Mouse (Mus musculus) forebrain, postnatal 0 days (tissue): Measurements from ENCODE around the gene Rbm33. TPM values are rescaled to one million over a fixed set of nuclear protein-coding genes. Genes with fewer than 3 reads are reported as not detected.

ENCODE experiments used
- ATAC-seq: fragments of 200-750 bp; cut with Nextera tagmentation; 2 replicates; pipeline ENCODE4 v1.8.0; 2017; ENCODE audit warnings: mild to moderate bottlenecking, moderate library complexity
- DNase-seq: peaks from one replicate; pipeline ENCODE4 v3.0.0-alpha.2; 2015
- H3K27ac ChIP-seq: fragments of 300-500 bp; sonication (generic); 2 replicates; pipeline ENCODE4 v1.5.1; 2014; ENCODE audit warnings: low read depth, mild to moderate bottlenecking, antibody characterized with exemption, low read length, moderate library complexity, mixed read lengths
- H3K27me3 ChIP-seq: fragments of 300-500 bp; sonication (generic); 2 replicates; pipeline ENCODE4 v1.6.1; 2014; ENCODE audit warnings: mild to moderate bottlenecking, low read length, mixed read lengths; ENCODE audit not compliant: insufficient read depth
- H3K36me3 ChIP-seq: fragments of 300-500 bp; sonication (generic); 2 replicates; pipeline ENCODE4 v1.6.1; 2014; ENCODE audit warnings: mild to moderate bottlenecking, moderate library complexity; ENCODE audit not compliant: insufficient read depth
- H3K4me1 ChIP-seq: fragments of 300-500 bp; sonication (generic); 2 replicates; pipeline ENCODE4 v1.6.1; 2014; ENCODE audit warnings: antibody characterized with exemption; ENCODE audit not compliant: insufficient read depth
- H3K4me2 ChIP-seq: fragments of 300-500 bp; sonication (generic); 2 replicates; pipeline ENCODE4 v1.6.1; 2014; ENCODE audit warnings: low read depth, mild to moderate bottlenecking, moderate library complexity
- H3K4me3 ChIP-seq: fragments of 300-500 bp; sonication (generic); 2 replicates; pipeline ENCODE4 v1.5.1; 2014; ENCODE audit warnings: low read depth, low read length, mixed read lengths
- H3K9ac ChIP-seq: fragments of 300-500 bp; sonication (generic); 2 replicates; pipeline ENCODE4 v1.6.1; 2014; ENCODE audit warnings: mild to moderate bottlenecking
- H3K9me3 ChIP-seq: fragments of 300-500 bp; sonication (generic); 2 replicates; pipeline ENCODE4 v1.6.1; 2016; ENCODE audit warnings: low read length
- CTCF ChIP-seq: sonication (generic); IDR thresholded peaks from 2 replicates; pipeline ENCODE4 v1.5.1; 2016; ENCODE audit warnings: antibody characterized with exemption, control low read depth, low read depth
- WGBS: fragments of 180-500 bp; shearing (Covaris S2); extraction: QIAGEN DNeasy Blood & Tissue Kit; methylation state at CpG from one replicate; pipeline ENCODE4 v1.1.7; 2014; 5-methylcytosine and 5-hydroxymethylcytosine counted together
- polyA plus RNA-seq: library from polyadenylated mRNA; unstranded; fragments of >200 nt; fragmentation: Nextera tagmentation; extraction: Ambion mirVana; gene quantifications from 2 replicates; pipeline ENCODE4 v1.2.1, GENCODE M21; 2015
- total RNA-seq: library from RNA; depleted of rRNA; stranded (reverse); fragments of >200 nt; gene quantifications from 2 replicates; pipeline ENCODE4 v1.2.3, GENCODE M21; 2014

The Rbm33 gene
- total and polyA plus RNA-seq, 2 experiments from 2014 or later, result 12.5 to 41.7 TPM

DNA sequence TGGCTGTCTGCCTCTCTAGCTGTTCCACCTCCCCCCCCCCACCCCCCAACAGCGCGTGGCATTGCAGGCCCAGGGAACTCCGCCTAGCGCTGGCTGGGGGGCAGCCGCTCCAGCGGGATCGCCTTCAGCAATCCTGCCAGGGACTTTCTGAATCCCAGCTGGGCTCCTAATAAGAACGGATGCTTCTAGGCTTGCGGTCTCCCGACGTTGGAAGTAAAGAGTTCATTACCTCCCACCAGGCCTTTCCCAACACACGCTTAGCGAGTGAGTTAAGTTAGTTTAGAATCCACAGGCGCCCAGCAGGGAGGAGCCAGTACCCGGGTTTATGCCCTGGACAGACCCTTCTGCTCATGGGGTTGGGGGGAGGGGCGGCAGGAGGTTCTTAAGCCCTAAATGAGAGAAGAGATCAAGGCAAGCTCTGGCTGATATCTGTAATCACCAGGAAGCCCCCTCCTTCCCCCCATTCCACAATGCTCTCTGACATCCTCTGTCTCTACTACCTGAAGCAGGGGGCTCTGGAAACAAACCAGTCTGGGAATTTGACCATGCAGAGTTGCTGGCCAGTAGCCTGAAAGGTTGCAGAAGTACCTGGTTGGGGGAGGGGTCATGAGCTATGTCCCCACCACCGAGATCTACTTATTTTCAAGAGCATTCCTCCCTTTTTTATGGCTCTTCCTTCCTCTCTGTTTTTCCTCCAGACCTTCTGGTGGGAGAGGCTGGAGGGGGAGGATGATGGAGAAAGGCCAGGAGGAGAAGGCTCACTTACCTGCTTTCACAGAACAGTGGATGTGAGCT, 143.8 kb downstream of the Rbm33 start:
- no peaks in the 10 kb centered on the region for H3K9me3 ChIP-seq
- no peak for ATAC-seq
- TF ChIP-seq CTCF, result no peak
- H3K27me3 ChIP-seq, result peaks cover 94% of the 10 kb centered on the region
- H3K4me1 ChIP-seq, result peaks cover 9% of the 10 kb centered on the region
- no peak overlapping the region for H3K4me2 ChIP-seq
- 0 out of 2 replicates have a peak overlapping the region, but pooled peaks have one; percentile 2 for H3K4me3 ChIP-seq
- whole genome bisulfite sequencing, result 4% methylated on average over 17 of the region's 17 CpGs
- H3K27ac ChIP-seq, result no peak overlapping the region
- H3K36me3 ChIP-seq, result no peaks in the 10 kb centered on the region
- no peak for DNase-seq
- no peak overlapping the region for H3K9ac ChIP-seq

DNA sequence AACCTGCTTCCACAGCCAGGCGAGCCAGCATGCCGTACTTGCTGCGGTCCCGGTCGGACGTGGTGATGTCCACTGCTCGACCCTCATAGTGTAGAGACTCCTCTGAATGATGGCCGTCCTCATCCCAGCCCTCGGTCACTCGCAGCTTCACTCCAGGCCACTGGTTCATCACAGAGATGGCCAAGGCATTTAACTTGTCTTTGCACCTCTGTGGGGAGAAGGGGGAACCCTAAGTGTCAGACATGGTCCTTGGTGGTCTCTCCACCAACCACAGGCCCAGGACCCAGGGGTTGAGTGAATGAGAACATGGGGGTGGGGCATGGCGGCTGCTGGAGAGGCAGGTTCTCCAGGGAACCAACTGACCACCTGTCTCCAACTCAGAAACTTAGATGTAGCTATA, 144.5 kb downstream of the Rbm33 start:
- no peak overlapping the region for H3K4me2 ChIP-seq
- no peak for TF ChIP-seq CTCF
- no peak for DNase-seq
- H3K4me3 ChIP-seq, result no peak overlapping the region
- no peaks in the 10 kb centered on the region for H3K36me3 ChIP-seq
- H3K9ac ChIP-seq, result no peak overlapping the region
- peaks cover 91% of the 10 kb centered on the region for H3K27me3 ChIP-seq
- no peak overlapping the region for H3K27ac ChIP-seq
- 15% methylated on average over 11 of the region's 11 CpGs for WGBS
- H3K9me3 ChIP-seq, result no peaks in the 10 kb centered on the region
- peaks cover 15% of the 10 kb centered on the region for H3K4me1 ChIP-seq
- no peak for ATAC-seq

DNA sequence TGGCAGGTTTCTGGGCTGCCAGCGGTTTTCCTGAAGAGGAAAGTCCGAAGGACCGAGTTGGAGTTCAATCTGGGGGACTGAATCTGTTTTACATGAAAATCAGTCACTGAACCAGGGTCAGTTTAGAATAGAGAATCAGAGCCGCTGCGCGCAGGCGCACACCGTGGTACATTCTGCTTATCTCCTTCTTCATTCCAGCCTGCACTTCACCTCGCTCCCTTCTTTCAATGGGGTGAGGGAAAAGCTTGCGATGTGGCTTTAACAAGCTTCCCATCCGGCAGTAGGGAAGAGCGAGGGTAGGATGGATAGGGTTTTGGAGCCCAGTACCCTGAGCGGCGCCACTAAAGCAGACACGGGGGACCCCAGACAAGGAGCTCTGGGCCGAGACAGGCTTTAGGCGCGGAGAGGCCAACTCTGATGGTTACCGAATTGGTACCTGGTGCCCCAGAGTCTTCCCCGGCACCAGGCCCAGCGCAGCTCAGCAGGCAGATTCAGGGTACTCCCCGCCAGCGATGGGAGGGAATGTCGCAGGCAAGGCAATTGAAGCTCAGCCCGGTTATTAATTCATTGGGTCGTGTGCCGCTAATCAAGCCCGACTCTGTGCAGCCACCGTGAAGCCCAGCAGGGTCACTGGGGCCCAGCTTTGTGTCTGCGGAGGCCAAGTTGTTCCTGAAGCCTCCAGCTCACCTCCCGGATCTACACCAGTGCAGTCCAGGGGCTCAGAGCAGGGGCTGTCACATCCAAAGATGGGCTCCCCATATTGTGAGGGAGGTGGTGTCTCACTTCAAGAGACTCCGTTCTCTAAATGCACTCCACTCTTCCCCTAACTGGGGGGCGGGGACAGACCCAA, 146.0 kb downstream of the Rbm33 start:
- ATAC-seq (no peak), DNase-seq (peak; percentile 52)
- Histone ChIP-seq H3K36me3 (no peaks in the 10 kb centered on the region), H3K27ac (no peak overlapping the region), H3K4me1 (peaks cover 15% of the 10 kb centered on the region), H3K9me3 (no peaks in the 10 kb centered on the region), H3K27me3 (peaks cover 89% of the 10 kb centered on the region), H3K4me3 (peak overlapping the region; percentile 55), H3K9ac (no peak overlapping the region), H3K4me2 (peak overlapping the region; percentile 48)
- WGBS, result 2% methylated on average over 33 of the region's 33 CpGs
- TF ChIP-seq CTCF, result no peak

DNA sequence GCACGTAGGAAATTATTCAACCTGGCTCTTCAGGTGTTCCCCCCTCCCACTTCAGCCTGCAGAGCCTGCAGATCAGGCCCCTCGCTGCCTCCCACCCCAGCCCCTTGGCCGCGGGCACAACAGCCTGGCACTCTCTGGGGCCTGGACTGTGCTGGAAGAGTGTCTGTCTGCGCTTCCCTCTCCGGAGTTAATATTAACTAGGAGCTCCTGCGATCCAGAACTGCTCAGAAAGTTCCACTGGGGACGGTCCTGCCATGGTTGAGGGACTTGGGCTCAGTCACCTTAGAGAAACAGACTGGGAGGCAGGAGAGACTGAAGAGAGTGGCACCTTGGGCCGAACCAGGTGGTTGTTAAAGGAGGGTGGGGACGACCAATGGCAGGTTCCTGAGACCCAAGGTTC, 146.7 kb downstream of the Rbm33 start:
- Histone ChIP-seq H3K4me3 (peak overlapping the region; percentile 55), H3K36me3 (no peaks in the 10 kb centered on the region), H3K9ac (no peak overlapping the region), H3K4me1 (peaks cover 12% of the 10 kb centered on the region), H3K4me2 (peak overlapping the region; percentile 91), H3K9me3 (no peaks in the 10 kb centered on the region), H3K27ac (no peak overlapping the region), H3K27me3 (peaks cover 89% of the 10 kb centered on the region)
- no peak for TF ChIP-seq CTCF
- WGBS, result 6% methylated on average over 10 of the region's 10 CpGs
- ATAC-seq (no peak), DNase-seq (no peak)

DNA sequence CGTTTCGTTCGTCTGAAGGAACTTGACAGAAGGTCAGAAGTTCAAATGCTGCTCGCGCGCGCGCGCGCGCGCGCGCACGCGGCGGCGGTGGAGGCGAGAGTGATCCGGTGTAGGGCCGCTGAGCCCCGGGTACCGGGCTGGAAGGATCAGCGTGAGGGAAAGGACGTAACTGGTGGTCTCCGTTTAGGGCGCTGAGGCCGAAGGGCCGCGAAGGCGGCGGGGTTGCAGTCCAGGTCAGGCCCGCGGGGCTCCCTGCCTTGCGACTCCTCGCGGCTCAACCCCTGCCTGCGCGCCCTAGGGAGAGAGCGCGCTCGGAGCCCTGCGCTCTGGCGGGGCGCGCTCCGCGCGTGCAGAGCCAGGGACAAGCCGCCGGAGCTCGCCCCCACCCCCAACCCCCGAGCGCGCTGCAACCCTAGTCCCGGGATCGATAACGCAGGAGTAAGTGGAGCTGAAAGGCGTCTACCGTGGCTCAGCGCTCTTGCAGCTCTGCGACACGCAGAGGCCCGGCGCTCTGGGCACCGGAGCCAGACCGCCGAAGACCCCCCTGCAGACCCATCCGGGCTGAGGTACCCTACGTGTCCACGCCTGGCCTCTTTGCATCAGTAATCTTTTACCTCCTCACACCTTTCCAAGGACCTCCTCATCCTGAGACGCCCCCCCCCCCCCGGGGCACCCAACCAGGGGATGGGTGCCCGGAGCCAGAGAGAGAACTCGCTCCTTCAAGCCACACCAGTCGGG, 147.6 kb downstream of the Rbm33 start:
- Histone ChIP-seq H3K9me3 (no peaks in the 10 kb centered on the region), H3K27ac (no peak overlapping the region), H3K4me3 (peak overlapping the region; percentile 55), H3K9ac (peak overlapping the region; percentile 53), H3K4me1 (peaks cover 12% of the 10 kb centered on the region), H3K4me2 (peak overlapping the region; percentile 91), H3K27me3 (peaks cover 88% of the 10 kb centered on the region), H3K36me3 (no peaks in the 10 kb centered on the region)
- WGBS, result 1% methylated on average over 74 of the region's 76 CpGs
- DNase-seq, result peak; percentile 51
- no peak for TF ChIP-seq CTCF
- ATAC-seq, result peak; percentile 51

DNA sequence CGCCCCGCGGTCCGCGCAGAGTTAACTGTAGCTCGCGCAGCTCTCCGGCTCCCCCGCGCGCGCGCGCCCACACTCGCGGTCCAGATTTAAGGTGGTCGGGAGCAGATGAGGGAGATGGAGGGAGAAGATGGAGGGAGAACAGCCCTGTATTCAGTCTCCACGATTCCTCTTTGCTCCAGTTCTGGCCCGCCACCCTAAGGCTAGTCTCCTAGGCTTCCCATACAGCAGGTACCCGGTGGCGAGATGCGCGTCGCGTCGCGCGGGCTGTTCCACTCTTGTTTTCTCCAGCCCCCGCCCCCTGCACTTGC, 148.1 kb downstream of the Rbm33 start:
- Histone ChIP-seq H3K27ac (no peak overlapping the region), H3K36me3 (no peaks in the 10 kb centered on the region), H3K4me2 (peak overlapping the region; percentile 91), H3K9me3 (no peaks in the 10 kb centered on the region), H3K4me3 (peak overlapping the region; percentile 55), H3K4me1 (peaks cover 12% of the 10 kb centered on the region), H3K9ac (peak overlapping the region; percentile 53), H3K27me3 (peaks cover 87% of the 10 kb centered on the region)
- DNase-seq, result peak; percentile 70
- ATAC-seq, result peak; percentile 66
- TF ChIP-seq CTCF, result no peak
- under 1% methylated on average over 29 of the region's 29 CpGs for WGBS
